Mouse (Mus musculus): ENCODE data around the gene Plagl1. TPM values are rescaled to one million over a fixed set of nuclear protein-coding genes. Genes with fewer than 3 reads are reported as not detected.

Gene Plagl1
- total and polyA plus RNA-seq, 3 experiments = 0.48 to 1.7 (median 0.87) TPM

DNA sequence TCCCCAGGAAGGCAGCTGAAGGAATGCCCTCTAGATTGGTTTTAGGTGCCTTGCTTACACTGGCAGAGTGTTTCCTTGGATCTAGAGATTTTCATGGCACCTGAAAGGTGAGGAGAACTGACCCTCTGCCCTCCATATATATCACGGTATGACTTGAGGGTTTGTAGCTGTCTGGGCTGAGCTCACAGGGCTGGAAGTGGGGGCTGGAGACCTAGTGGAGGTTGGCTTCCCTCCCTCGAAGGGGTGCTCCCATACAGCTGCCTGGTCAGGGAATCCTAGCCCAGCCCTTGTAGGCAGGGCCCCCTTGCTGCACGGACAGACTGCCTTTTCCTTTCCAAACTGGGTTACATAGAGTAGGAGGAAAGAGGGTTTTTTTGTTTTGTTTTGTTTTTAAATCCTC lies 52.5 kb downstream of the Plagl1 start:
- H3K79me2 ChIP-seq (replicated peaks; ENCODE audit: control insufficient read depth, extremely low read depth, insufficient read depth, poor library complexity, severe bottlenecking) = no peaks in the 10 kb centered on the region
- H3K27ac ChIP-seq (ENCODE audit: insufficient read depth, low read depth) = no peak overlapping the region
- DNase-seq (ENCODE audit: extremely low read depth) = no peak
- H3K27me3 ChIP-seq (replicated peaks) = no peaks in the 10 kb centered on the region
- peaks cover 0 to 11% of the 10 kb centered on the region in 2 experiments; a peak in 3 of 4 replicates for H3K4me1 ChIP-seq (ENCODE audit: control insufficient read depth in 1 of 2, insufficient read depth in 2 of 2)
- dilution Hi-C loops (cut with MboI; ENCODE audit: extremely low pct_ligation_motif_present, extremely low pct_unique_long_range_greater_than_20kb, low sequenced_read_pairs) (no loop called here), in situ Hi-C loops (cut with MboI; ENCODE audit: low pct_ligation_motif_present, low pct_unique_long_range_greater_than_20kb, low sequenced_read_pairs) (no loop called here)
- no peak overlapping the region for H3K4me2 ChIP-seq (ENCODE audit: insufficient read depth, low read depth, poor library complexity, severe bottlenecking)
- TF ChIP-seq SMC3 (IDR thresholded peaks at IDR 0.05; ENCODE audit: low read depth, low read length) (no peak), MEF2A (IDR thresholded peaks at IDR 0.05; ENCODE audit: borderline replicate concordance, low read depth, low read length) (no peak)
- H3K36me3 ChIP-seq (replicated peaks in 1 of 2; ENCODE audit: control insufficient read depth in 1 of 2, insufficient read depth in 1 of 2, low read length in 1 of 2) = no peaks in the 10 kb centered on the region
- no peak overlapping the region for H3K4me3 ChIP-seq (replicated peaks in 1 of 3; ENCODE audit: low read depth in 2 of 3, low read length in 2 of 3, poor library complexity in 1 of 3)
- H3K9me3 ChIP-seq (replicated peaks; ENCODE audit: low read length) = no peaks in the 10 kb centered on the region
- no peak overlapping the region for H3K9ac ChIP-seq (ENCODE audit: insufficient read depth, low read depth)

- Histone ChIP-seq H3K79me2 (replicated peaks; ENCODE audit: control insufficient read depth, extremely low read depth, insufficient read depth, poor library complexity, severe bottlenecking) (no peaks in the 10 kb centered on the region), H3K27me3 (replicated peaks) (no peaks in the 10 kb centered on the region), H3K9me3 (replicated peaks; ENCODE audit: low read length) (no peaks in the 10 kb centered on the region), H3K4me2 (ENCODE audit: insufficient read depth, low read depth, poor library complexity, severe bottlenecking) (no peak overlapping the region), H3K4me1 (ENCODE audit: control insufficient read depth in 1 of 2, insufficient read depth in 2 of 2) (peaks cover 0 to 11% of the 10 kb centered on the region in 2 experiments; a peak in 3 of 4 replicates), H3K36me3 (replicated peaks in 1 of 2; ENCODE audit: control insufficient read depth in 1 of 2, insufficient read depth in 1 of 2, low read length in 1 of 2) (no peaks in the 10 kb centered on the region), H3K4me3 (replicated peaks in 1 of 3; ENCODE audit: low read depth in 2 of 3, low read length in 2 of 3, poor library complexity in 1 of 3) (no peak overlapping the region), H3K27ac (ENCODE audit: insufficient read depth, low read depth) (no peak overlapping the region), H3K9ac (ENCODE audit: insufficient read depth, low read depth) (no peak overlapping the region)
- TF ChIP-seq JUND (conservative IDR thresholded peaks at IDR 0.05; ENCODE audit: low read depth, low read length) (no peak), CHD2 (IDR thresholded peaks at IDR 0.05; ENCODE audit: low read length) (no peak), E2F4 (IDR thresholded peaks at IDR 0.05; ENCODE audit: insufficient replicate concordance, low read depth, low read length) (no peak), POLR2AphosphoS2 (IDR thresholded peaks at IDR 0.05; ENCODE audit: low read depth, low read length) (no peak), ZMIZ1 (IDR thresholded peaks at IDR 0.05; ENCODE audit: low read depth, low read length) (no peak), MAZ (IDR thresholded peaks at IDR 0.05; ENCODE audit: low read depth, low read length) (no peak), USF1 (IDR thresholded peaks at IDR 0.05; ENCODE audit: low read depth, low read length) (no peak), ETS1 (conservative IDR thresholded peaks at IDR 0.05; ENCODE audit: low read depth, low read length) (no peak), POLR2A (IDR thresholded peaks at IDR 0.05; ENCODE audit: low read depth, low read length) (no peak), RCOR1 (conservative IDR thresholded peaks at IDR 0.05; ENCODE audit: low read depth, low read length) (no peak), NELFE (IDR thresholded peaks at IDR 0.05; ENCODE audit: low read depth, low read length) (no peak), GABPA (IDR thresholded peaks at IDR 0.05; ENCODE audit: insufficient replicate concordance, low read depth, low read length) (no peak), SIN3A (IDR thresholded peaks at IDR 0.05; ENCODE audit: low read length) (no peak), MAX (IDR thresholded peaks at IDR 0.05; ENCODE audit: low read length) (no peak), KAT2A (IDR thresholded peaks at IDR 0.05; ENCODE audit: insufficient replicate concordance, low read length) (no peak), ZC3H11A (IDR thresholded peaks at IDR 0.05; ENCODE audit: low read depth, low read length) (no peak), PAX5 (IDR thresholded peaks at IDR 0.05; ENCODE audit: low read length) (no peak), USF2 (conservative IDR thresholded peaks at IDR 0.05; ENCODE audit: low read depth, low read length) (no peak)
- dilution Hi-C loops (cut with MboI; ENCODE audit: extremely low pct_ligation_motif_present, extremely low pct_unique_long_range_greater_than_20kb, low sequenced_read_pairs) (no loop called here), in situ Hi-C loops (cut with MboI; ENCODE audit: low pct_ligation_motif_present, low pct_unique_long_range_greater_than_20kb, low sequenced_read_pairs) (no loop called here)
- DNase-seq (ENCODE audit: extremely low read depth) = no peak
Measured at GRCm38 (mm10) chr10:13113641-13114040, 53.3 kb downstream of the Plagl1 start.

Data from CH12.LX (cell line).